Mouse (Mus musculus): ENCODE data around the gene Rab24. TPM values are rescaled to one million over a fixed set of nuclear protein-coding genes. Genes with fewer than 3 reads are reported as not detected.

Rab24 gene
- 10 to 100 TPM; 29.2 to 33.5 TPM for total RNA-seq (2021)
- long read RNA-seq, experiment 1, transcript Rab24-201 (8 exons, 1,168 nt): major isoform, 42 of 56 reads
- long read RNA-seq, experiment 1, partial matches to known transcripts: 1 of 56 reads
- long read RNA-seq, experiment 1, other reads (novel, unspliced or antisense): 13 of 56 reads
- long read RNA-seq, experiment 2, transcript Rab24-201 (8 exons, 1,168 nt): major isoform, 42 of 57 reads
- long read RNA-seq, experiment 2, partial matches to known transcripts: 0 of 57 reads
- long read RNA-seq, experiment 2, other reads (novel, unspliced or antisense): 14 of 57 reads

GRCm38 (mm10) chr13:55321434-55322129 lies at the start of gene Rab24:
Rab24 (minus strand) TSS chr13:55321946.
- TF ChIP-seq CTCF (IDR thresholded peaks at IDR 0.05): no peak
- DNase-seq: peak; percentile 93
- Histone ChIP-seq H3K4me3 (peak within 1 kb of the TSS; percentile 81), H3K27ac (peak within 1 kb of the TSS; percentile 88)
- intact Hi-C loops (cut with DNase I): no loop called here

GRCm38 (mm10) chr13:55371007-55371681 lies 49.4 kb upstream of the Rab24 start:
- DNase-seq: no peak
- Histone ChIP-seq H3K27ac (no peak overlapping the region), H3K4me3 (no peak overlapping the region)
- TF ChIP-seq CTCF (IDR thresholded peaks at IDR 0.05): no peak
- intact Hi-C loops (cut with DNase I): no loop called here

- no peak for TF ChIP-seq CTCF (IDR thresholded peaks at IDR 0.05)
- Histone ChIP-seq H3K27ac (peak overlapping the region; percentile 20; the same call in 1 of the 2 replicates), H3K4me3 (peak overlapping the region; percentile 57)
- DNase-seq: peak; percentile 41
- intact Hi-C loops (cut with DNase I): no loop called here
Measured at GRCm38 (mm10) chr13:55370234-55370633, 48.5 kb upstream of the Rab24 start.

GRCm38 (mm10) chr13:55369531-55370114 lies 47.9 kb upstream of the Rab24 start, which contains the start of gene Rgs14:
Rgs14 (plus strand) TSS chr13:55369732.
- peak within 1 kb of the TSS; percentile 57 for H3K4me3 ChIP-seq
- peak within 1 kb of the TSS; percentile 20; the same call in 1 of the 2 replicates for H3K27ac ChIP-seq
- DNase-seq: no peak
- TF ChIP-seq CTCF (IDR thresholded peaks at IDR 0.05): no peak
- intact Hi-C loops (cut with DNase I): no loop called here

- no peak for TF ChIP-seq CTCF (IDR thresholded peaks at IDR 0.05)
- no peak overlapping the region for H3K4me3 ChIP-seq
- no peak for DNase-seq
Measured at GRCm38 (mm10) chr13:55368401-55368800, 46.7 kb upstream of the Rab24 start.

GRCm38 (mm10) chr13:55362453-55363060 lies 40.8 kb upstream of the Rab24 start, which contains the start of gene Lman2:
Lman2 (minus strand) TSS chr13:55362783.
- DNase-seq: peak; percentile 97
- intact Hi-C loops (cut with DNase I): no loop called here
- TF ChIP-seq CTCF (IDR thresholded peaks at IDR 0.05): no peak
- peak within 1 kb of the TSS; percentile 82 for H3K4me3 ChIP-seq
- H3K27ac ChIP-seq: peak within 1 kb of the TSS; percentile 94

More at GRCm38 (mm10) chr13:55368401-55368800, 46.7 kb upstream of the Rab24 start:
- intact Hi-C loops (cut with DNase I): no loop called here
- no peak overlapping the region for H3K27ac ChIP-seq

- intact Hi-C loops (cut with DNase I): no loop called here
- H3K27ac ChIP-seq: peak overlapping the region; percentile 94
- H3K4me3 ChIP-seq: peak overlapping the region; percentile 82
- TF ChIP-seq CTCF (IDR thresholded peaks at IDR 0.05): no peak
- DNase-seq: peak; percentile 76
Measured at GRCm38 (mm10) chr13:55361974-55362452, 40.3 kb upstream of the Rab24 start.

- TF ChIP-seq CTCF (IDR thresholded peaks at IDR 0.05): no peak
- peak overlapping the region; percentile 94; the same call in 1 of the 2 replicates for H3K27ac ChIP-seq
Measured at GRCm38 (mm10) chr13:55361145-55361544, 39.4 kb upstream of the Rab24 start.

GRCm38 (mm10) chr13:55346745-55347144 lies 25.0 kb upstream of the Rab24 start:
- no peak for DNase-seq
- TF ChIP-seq CTCF (IDR thresholded peaks at IDR 0.05): no peak
- Histone ChIP-seq H3K27ac (no peak overlapping the region), H3K4me3 (no peak overlapping the region)
- intact Hi-C loops (cut with DNase I): no loop called here

More at GRCm38 (mm10) chr13:55361145-55361544, 39.4 kb upstream of the Rab24 start:
- DNase-seq: no peak
- H3K4me3 ChIP-seq: peak overlapping the region; percentile 82
- intact Hi-C loops (cut with DNase I): no loop called here

- intact Hi-C loops (cut with DNase I): no loop called here
- DNase-seq: no peak
- Histone ChIP-seq H3K27ac (no peak overlapping the region), H3K4me3 (no peak overlapping the region)
- no peak for TF ChIP-seq CTCF (IDR thresholded peaks at IDR 0.05)
Measured at GRCm38 (mm10) chr13:55344286-55344685, 22.5 kb upstream of the Rab24 start.

- no peak for DNase-seq
- intact Hi-C loops (cut with DNase I): no loop called here
- Histone ChIP-seq H3K4me3 (no peak overlapping the region), H3K27ac (no peak overlapping the region)
- TF ChIP-seq CTCF (IDR thresholded peaks at IDR 0.05): no peak
Measured at GRCm38 (mm10) chr13:55342469-55342868, 20.7 kb upstream of the Rab24 start.

- H3K27ac ChIP-seq: no peak overlapping the region
- intact Hi-C loops (cut with DNase I): no loop called here
- TF ChIP-seq CTCF (IDR thresholded peaks at IDR 0.05): no peak
- H3K4me3 ChIP-seq: no peak overlapping the region
- DNase-seq: no peak
Measured at GRCm38 (mm10) chr13:55339259-55339658, 17.5 kb upstream of the Rab24 start.

All from gastrocnemius, adult 2 months (tissue).